Mouse (Mus musculus) midbrain, embryonic 15.5 days (tissue): ENCODE data around the gene Olr1. TPM values are rescaled to one million over a fixed set of nuclear protein-coding genes. Genes with fewer than 3 reads are reported as not detected.
A peak's percentile ranks its signal among the peaks of the same experiment; 100 is the strongest.
"Not testable (repeated sequence)": the region's sequence is repeated elsewhere in the genome, so short reads cannot be mapped to it uniquely, and the experiment has no call there.

Experiments used
- ATAC-seq: fragments of 200-750 bp; cut with Nextera tagmentation; replicated peaks from 2 replicates; pipeline ENCODE4 v1.8.0; 2017; ENCODE audit warnings: moderate TSS enrichment
- H3K27ac ChIP-seq: fragments of 300-500 bp; sonication (generic); 2 replicates; pipeline ENCODE4 v1.5.1; 2015; ENCODE audit warnings: mild to moderate bottlenecking, inconsistent platforms
- H3K27me3 ChIP-seq: fragments of 300-500 bp; sonication (generic); replicated peaks from 2 replicates; pipeline ENCODE4 v1.6.1; 2015; ENCODE audit warnings: inconsistent platforms
- H3K36me3 ChIP-seq: fragments of 300-500 bp; sonication (generic); replicated peaks from 2 replicates; pipeline ENCODE4 v1.6.1; 2015; ENCODE audit warnings: inconsistent platforms
- H3K4me1 ChIP-seq: fragments of 300-500 bp; sonication (generic); 2 replicates; pipeline ENCODE4 v1.6.1; 2015; ENCODE audit warnings: inconsistent platforms
- H3K4me2 ChIP-seq: fragments of 300-500 bp; sonication (generic); 2 replicates; pipeline ENCODE4 v1.6.1; 2015; ENCODE audit warnings: inconsistent platforms, mild to moderate bottlenecking, moderate library complexity
- H3K4me3 ChIP-seq: fragments of 300-500 bp; sonication (generic); 2 replicates; pipeline ENCODE4 v1.5.1; 2015; ENCODE audit warnings: mild to moderate bottlenecking, inconsistent platforms
- H3K9ac ChIP-seq: fragments of 300-500 bp; sonication (generic); 2 replicates; pipeline ENCODE4 v1.6.1; 2015; ENCODE audit warnings: mild to moderate bottlenecking, inconsistent platforms
- H3K9me3 ChIP-seq: fragments of 300-500 bp; sonication (generic); 2 replicates; pipeline ENCODE4 v1.6.1; 2016; ENCODE audit warnings: inconsistent platforms
- WGBS: fragments of 180-500 bp; shearing (Covaris S2); methylation state at CpG from one replicate; pipeline ENCODE4 v1.1.7; 2015; ENCODE audit warnings: mixed read lengths; 5-methylcytosine and 5-hydroxymethylcytosine counted together
- polyA plus RNA-seq: library from polyadenylated mRNA; unstranded; fragments of >200 nt; fragmentation: Nextera tagmentation; extraction: Ambion mirVana; gene quantifications from 2 replicates; pipeline ENCODE4 v1.2.1, GENCODE M21; 2015

The Olr1 gene
- polyA plus RNA-seq, 1 experiment from 2014 or later = not detected

DNA sequence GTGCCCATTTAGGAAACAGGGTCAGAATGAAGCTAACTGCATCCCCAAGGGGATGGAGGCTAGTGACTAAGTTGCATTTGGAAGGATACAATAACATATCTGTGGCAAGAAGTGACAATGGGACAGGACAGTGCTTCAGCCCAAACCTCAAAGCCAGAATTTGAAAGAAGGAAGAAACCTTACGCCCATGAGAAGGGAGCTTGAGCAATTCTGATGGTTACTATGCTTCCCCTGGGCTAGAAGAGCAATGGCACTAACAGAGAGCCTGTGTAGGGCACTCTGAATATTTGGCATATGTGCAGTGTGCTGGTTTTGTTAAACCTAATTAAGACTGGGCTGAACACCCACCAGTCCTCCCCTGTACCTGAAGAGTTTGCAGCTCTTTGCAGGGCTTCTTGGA lies 7.4 kb downstream of the Olr1 start:
- H3K4me2 ChIP-seq, H3K36me3 ChIP-seq, H3K27ac ChIP-seq, H3K4me1 ChIP-seq, H3K4me3 ChIP-seq, H3K9ac ChIP-seq, H3K27me3 ChIP-seq, ATAC-seq, H3K9me3 ChIP-seq: not testable (repeated sequence)
- 83% methylated on average over 1 of the region's 1 CpGs for WGBS

DNA sequence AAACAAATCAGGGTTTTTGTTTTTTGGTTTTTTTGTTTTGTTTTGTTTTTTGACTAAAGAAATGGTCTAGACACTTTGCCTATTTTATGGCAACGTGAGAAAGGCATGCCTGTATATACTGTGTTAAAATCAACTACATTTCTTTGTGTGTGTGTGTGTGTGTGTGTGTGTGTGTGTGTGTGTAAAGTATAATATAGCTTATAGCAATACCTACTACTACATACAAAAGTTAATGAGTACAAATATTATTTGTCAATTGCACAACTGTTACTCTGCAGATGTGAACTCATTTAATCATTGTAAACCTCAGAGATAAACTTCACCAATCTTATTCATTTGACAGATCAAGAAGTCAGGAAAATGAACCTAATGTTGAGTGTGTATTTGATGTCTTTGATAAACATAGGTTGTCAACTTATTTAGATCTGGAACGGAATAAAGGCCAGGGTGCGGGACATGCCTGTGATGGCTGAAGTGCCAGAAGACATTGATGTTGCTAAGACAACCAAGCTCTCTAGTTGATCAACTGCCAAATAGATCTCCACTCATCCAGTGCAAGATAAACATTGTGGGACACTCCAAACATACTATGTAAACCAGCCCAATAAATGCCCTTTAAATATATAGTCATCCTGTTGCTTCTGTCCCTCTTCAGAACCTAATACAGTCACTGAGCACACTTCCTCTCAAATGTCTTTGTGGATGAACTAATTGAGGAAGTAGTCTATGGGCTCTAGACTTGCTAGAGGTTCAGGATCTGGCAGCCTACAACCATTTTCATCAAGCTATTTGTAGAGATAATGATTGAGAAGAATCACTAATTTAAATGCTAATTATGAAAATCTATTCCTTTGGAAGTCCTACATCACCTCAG lies 9.4 kb downstream of the Olr1 start:
- Histone ChIP-seq H3K27ac (no peak overlapping the region), H3K27me3 (no peaks in the 10 kb centered on the region), H3K9ac (no peak overlapping the region), H3K4me1 (no peaks in the 10 kb centered on the region), H3K9me3 (no peaks in the 10 kb centered on the region), H3K4me3 (no peak overlapping the region), H3K4me2 (no peak overlapping the region), H3K36me3 (no peaks in the 10 kb centered on the region)
- ATAC-seq = no peak
- 88% methylated on average over 3 of the region's 3 CpGs for WGBS

DNA sequence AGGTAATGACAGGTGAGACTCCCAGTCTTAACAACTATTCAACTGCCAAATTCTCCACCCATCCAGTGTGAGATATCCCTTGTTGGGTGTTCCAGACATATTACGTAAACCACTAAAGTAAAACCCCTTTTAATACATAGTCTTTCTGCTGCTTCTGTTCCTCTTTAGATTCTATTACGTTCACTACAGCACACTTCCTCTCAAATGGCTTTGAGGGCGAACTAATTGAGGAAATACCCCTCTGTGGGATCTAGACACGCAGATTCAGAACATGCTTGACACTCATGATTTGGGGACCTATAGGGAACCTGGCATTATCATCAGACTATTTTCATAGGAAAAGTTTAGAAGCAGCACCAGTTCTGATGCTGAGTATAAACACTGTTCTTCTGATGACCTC lies 12.0 kb downstream of the Olr1 start:
- whole genome bisulfite sequencing = 88% methylated on average over 4 of the region's 4 CpGs
- Histone ChIP-seq H3K27ac (no peak overlapping the region), H3K4me1 (no peaks in the 10 kb centered on the region), H3K27me3 (no peaks in the 10 kb centered on the region), H3K4me2 (no peak overlapping the region), H3K4me3 (no peak overlapping the region), H3K9ac (no peak overlapping the region), H3K36me3 (no peaks in the 10 kb centered on the region), H3K9me3 (no peaks in the 10 kb centered on the region)
- no peak for ATAC-seq

DNA sequence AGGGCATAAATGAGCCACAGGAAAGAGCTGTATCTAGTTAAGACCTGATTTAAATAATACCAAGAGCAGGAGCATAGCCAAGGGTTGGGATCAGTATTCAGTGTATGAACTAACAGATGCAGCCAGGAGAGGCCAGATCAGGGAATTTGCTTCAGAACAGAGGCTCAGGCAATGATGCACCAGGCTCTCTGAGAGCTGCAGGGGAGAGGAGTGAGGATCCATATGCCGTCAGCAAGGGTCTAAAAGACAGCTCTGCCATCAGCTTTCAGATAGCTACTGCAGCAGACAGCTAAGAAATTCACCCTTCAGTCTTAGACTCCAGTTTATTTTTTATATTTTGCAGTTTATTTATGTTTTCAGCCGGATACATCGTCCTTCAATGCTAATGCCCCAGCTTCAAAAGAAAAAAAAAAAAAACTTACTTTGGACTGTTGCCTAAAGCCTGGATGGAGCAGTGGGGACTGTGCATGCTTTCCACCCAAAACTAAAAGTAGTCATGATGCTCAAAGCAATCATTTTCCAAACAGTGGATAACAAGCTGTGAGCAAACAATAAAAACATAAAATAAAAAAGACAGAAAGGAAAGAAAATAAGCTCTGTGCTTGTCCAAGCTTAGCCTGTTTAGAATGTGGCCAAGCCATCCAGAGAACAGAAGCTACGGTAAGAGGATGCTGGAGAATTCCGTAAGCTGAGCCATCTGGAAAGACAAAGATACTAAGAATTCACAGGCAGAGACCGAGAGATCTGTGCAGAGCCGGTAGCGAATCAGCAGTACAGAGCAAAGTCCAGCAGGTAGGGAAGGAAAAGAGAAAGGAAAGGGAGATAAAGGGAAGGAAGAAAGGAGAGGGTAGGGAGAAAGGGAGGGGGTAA lies 26.6 kb downstream of the Olr1 start:
- no peak overlapping the region for H3K9ac ChIP-seq
- 39% methylated on average over 8 of the region's 8 CpGs for WGBS

DNA sequence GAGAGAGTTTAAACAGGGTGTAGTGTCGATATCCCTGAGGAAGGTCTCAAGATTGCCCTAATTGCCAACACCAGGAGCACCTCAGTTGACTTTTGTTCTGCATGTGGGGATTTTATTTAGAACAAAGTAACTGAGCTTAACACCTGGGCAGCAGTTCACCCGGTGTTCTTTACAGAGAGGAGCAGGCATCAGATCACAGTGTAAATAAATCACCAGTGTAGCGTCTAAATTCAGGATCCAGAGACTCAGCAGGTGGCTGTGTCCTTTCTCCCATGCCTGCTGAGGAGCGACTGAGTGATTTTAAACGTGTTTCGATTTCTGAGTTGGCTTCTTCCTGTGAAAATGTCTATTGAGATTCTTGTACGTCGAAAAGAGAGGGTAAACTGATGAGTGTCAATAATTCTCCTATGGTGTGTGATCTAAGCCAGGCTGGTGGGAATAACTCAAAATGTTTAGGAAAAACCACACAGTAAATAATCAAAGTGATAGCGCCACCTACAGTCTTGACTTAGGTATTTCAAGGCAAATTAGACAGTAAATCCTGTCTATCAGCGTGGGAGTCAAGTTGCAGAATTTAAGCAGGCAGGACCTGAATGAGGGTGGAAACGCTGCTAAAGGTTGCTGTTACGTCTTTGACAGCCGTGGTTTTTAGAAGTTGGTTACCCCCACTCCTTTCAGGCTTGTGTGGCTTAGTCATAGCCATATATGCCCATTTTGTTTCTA lies 30.4 kb downstream of the Olr1 start:
- H3K4me2 ChIP-seq = no peak overlapping the region
- no peaks in the 10 kb centered on the region for H3K27me3 ChIP-seq
- WGBS = 36% methylated on average over 13 of the region's 13 CpGs
- H3K9me3 ChIP-seq = no peaks in the 10 kb centered on the region
- H3K27ac ChIP-seq = no peak overlapping the region
- no peak overlapping the region for H3K9ac ChIP-seq
- no peaks in the 10 kb centered on the region for H3K36me3 ChIP-seq
- H3K4me1 ChIP-seq = peaks cover 6% of the 10 kb centered on the region
- no peak overlapping the region for H3K4me3 ChIP-seq
- ATAC-seq = no peak

More for the DNA sequence above, 26.6 kb downstream of the Olr1 start:
- peaks cover 6% of the 10 kb centered on the region for H3K4me1 ChIP-seq
- peak overlapping the region; percentile 8; the same call in 1 of the 2 replicates for H3K4me2 ChIP-seq
- peak; percentile 94 for ATAC-seq
- peak overlapping the region; percentile 76 for H3K27ac ChIP-seq
- no peaks in the 10 kb centered on the region for H3K27me3 ChIP-seq
- H3K36me3 ChIP-seq = no peaks in the 10 kb centered on the region
- no peaks in the 10 kb centered on the region for H3K9me3 ChIP-seq
- no peak overlapping the region for H3K4me3 ChIP-seq

DNA sequence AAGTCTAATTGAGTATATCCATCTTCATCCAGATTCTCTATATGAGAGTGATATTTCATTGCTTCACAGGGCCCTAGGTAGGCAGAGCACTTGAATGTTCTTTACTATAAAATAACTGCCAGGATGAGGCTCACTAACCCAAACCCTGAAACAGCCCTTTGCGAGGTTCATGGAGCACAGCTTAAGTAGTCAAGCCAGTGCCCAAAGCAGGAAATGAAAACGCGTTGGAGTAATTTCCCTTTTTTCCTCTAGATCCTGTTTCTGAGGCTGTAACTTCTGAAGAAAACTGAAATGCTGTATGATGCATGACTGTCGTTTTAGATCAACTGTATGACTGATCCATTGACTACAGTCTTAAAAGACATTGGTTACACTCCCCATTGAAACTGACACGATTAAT lies 34.3 kb downstream of the Olr1 start:
- H3K4me3 ChIP-seq = no peak overlapping the region
- no peaks in the 10 kb centered on the region for H3K36me3 ChIP-seq
- H3K4me1 ChIP-seq = no peaks in the 10 kb centered on the region
- H3K27me3 ChIP-seq = no peaks in the 10 kb centered on the region
- no peak overlapping the region for H3K4me2 ChIP-seq
- H3K9me3 ChIP-seq = no peaks in the 10 kb centered on the region
- WGBS = 88% methylated on average over 5 of the region's 5 CpGs
- no peak for ATAC-seq
- H3K27ac ChIP-seq = no peak overlapping the region
- no peak overlapping the region for H3K9ac ChIP-seq

DNA sequence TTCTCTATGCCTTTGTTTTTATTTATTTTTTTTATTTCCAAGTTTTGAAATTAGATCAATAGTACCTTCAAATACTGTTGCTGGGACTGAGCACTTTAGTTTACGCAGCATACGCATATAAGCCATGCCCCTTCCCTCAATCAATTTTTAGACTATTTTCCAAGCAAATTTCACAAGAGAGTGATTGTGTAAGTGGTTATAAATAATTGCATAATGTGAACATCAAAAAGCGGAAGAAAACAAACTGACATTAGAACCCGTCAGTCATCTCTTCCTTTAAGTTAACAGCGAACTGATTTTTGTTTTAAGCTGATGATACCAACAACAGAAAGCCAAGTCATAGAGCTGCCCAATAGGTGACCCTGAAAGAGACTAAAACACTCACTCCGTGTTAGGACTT lies 35.6 kb downstream of the Olr1 start:
- no peak overlapping the region for H3K4me3 ChIP-seq
- WGBS = 95% methylated on average over 6 of the region's 6 CpGs
- no peaks in the 10 kb centered on the region for H3K36me3 ChIP-seq
- ATAC-seq = no peak
- no peak overlapping the region for H3K27ac ChIP-seq
- no peak overlapping the region for H3K9ac ChIP-seq
- no peaks in the 10 kb centered on the region for H3K27me3 ChIP-seq
- no peaks in the 10 kb centered on the region for H3K4me1 ChIP-seq
- H3K4me2 ChIP-seq = no peak overlapping the region
- H3K9me3 ChIP-seq = no peaks in the 10 kb centered on the region

DNA sequence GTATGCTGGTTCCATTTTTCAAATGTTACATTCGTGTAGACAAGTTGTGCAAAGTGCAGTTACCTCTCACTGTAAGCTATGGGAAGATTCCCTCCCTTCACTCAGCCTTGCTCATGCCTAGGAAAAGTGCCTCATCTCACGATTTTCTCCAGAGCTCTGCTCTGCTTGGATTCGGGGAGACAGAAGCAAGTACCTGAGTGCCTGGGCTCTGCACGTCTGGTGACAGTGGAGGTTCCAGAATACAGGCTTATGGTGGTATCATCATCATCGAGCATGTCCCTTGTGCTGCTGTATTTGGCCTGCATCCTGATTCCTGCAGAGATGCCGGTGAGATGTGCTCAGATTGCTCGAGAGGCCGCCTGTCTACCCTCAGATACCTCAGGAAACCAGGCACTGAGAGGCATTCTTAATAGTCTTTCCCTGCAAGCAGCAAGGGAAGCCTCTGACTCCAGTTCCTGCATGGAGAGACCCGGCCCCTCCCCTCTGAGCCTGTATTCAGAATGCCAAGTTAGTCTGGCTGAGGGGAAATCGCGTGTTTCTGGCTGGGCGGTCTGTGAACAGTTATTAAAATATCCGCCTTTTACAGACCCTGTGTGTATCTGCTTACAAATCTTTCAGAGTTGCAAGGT lies 55.4 kb downstream of the Olr1 start, which contains the start of gene Clec1a:
TSS of gene Clec1a (minus strand) at position 590 of the 629 bp plus-strand sequence.
- ATAC-seq = peak; percentile 75

DNA sequence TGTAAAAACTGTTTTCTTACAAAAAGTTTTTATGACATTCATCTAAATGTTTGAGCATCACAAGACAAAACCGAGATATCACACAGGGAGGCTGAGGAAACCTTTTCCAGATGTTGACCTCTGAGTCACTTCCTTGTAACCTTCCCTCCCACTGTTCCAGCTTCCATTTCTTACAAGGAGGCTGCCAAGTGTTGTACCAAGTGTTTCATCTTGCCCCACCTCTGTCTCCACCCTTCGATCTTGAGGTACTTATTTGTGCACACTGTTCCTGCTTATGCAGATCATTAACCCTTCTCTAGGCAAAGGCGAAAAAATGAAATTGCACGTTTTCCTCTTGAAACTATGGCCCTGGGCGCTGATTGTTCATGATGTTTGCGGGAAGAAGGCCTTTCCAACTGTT lies 57.2 kb downstream of the Olr1 start:
- H3K9ac ChIP-seq = no peak overlapping the region
- ATAC-seq = no peak
- no peaks in the 10 kb centered on the region for H3K27me3 ChIP-seq
- 77% methylated on average over 6 of the region's 6 CpGs for WGBS
- no peaks in the 10 kb centered on the region for H3K4me1 ChIP-seq
- H3K27ac ChIP-seq = no peak overlapping the region
- H3K9me3 ChIP-seq = no peaks in the 10 kb centered on the region
- no peak overlapping the region for H3K4me3 ChIP-seq
- no peaks in the 10 kb centered on the region for H3K36me3 ChIP-seq
- no peak overlapping the region for H3K4me2 ChIP-seq

More for the DNA sequence above, 55.4 kb downstream of the Olr1 start, which contains the start of gene Clec1a:
- Histone ChIP-seq H3K27ac (peak within 1 kb of the TSS; percentile 17; the same call in 1 of the 2 replicates), H3K4me1 (no peaks in the 10 kb centered on the region), H3K27me3 (no peaks in the 10 kb centered on the region), H3K36me3 (no peaks in the 10 kb centered on the region), H3K9ac (no peak within 1 kb of the TSS), H3K4me2 (no peak within 1 kb of the TSS), H3K4me3 (no peak within 1 kb of the TSS), H3K9me3 (no peaks in the 10 kb centered on the region)
- WGBS = 55% methylated on average over 13 of the region's 13 CpGs

DNA sequence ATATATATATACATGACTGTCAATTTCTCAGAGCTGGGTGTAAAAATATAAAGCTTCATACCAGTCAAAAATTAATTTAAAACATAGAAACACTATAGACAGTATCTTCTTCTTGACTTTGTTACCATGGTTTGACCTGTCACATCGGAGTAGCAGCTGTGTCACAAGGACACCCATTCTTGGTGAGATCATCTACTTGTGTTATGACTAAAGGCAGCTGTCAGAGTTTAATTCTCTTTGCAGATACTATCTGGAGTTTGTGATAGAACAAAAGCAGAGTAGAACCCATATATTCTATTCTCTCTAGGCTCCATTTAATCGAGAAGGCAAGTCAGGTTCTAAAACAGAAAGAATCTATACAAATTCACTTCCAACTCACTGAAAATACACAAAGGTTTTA lies 68.9 kb downstream of the Olr1 start:
- H3K9ac ChIP-seq = no peak overlapping the region
- ATAC-seq = no peak
- H3K9me3 ChIP-seq = no peaks in the 10 kb centered on the region
- no peaks in the 10 kb centered on the region for H3K36me3 ChIP-seq
- no peak overlapping the region for H3K4me2 ChIP-seq
- no peaks in the 10 kb centered on the region for H3K4me1 ChIP-seq
- no peak overlapping the region for H3K4me3 ChIP-seq
- 87% methylated on average over 2 of the region's 2 CpGs for WGBS
- H3K27me3 ChIP-seq = no peaks in the 10 kb centered on the region
- H3K27ac ChIP-seq = no peak overlapping the region

DNA sequence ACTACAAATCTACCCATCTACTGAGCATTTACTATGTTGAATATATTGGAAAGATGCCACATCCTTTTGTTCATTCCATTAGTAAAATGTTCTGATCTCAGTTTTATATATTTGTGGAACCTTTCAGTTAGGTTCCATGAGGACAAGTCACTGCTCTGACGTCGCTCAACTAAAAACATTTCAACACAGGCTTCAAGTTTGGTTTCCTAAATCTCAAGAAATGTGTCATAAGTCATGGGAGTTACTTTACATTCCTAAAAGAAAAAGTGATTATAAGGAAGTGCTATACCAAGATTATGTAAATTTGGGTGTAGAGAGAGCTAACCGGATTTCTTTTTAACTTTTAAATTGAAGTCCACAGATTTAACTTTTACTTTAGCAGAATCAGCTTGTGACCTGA lies 70.9 kb downstream of the Olr1 start:
- no peaks in the 10 kb centered on the region for H3K9me3 ChIP-seq
- no peaks in the 10 kb centered on the region for H3K27me3 ChIP-seq
- ATAC-seq = no peak
- no peak overlapping the region for H3K9ac ChIP-seq
- H3K36me3 ChIP-seq = no peaks in the 10 kb centered on the region
- H3K27ac ChIP-seq = no peak overlapping the region
- 92% methylated on average over 3 of the region's 3 CpGs for WGBS
- no peak overlapping the region for H3K4me3 ChIP-seq
- H3K4me1 ChIP-seq = no peaks in the 10 kb centered on the region
- H3K4me2 ChIP-seq = no peak overlapping the region
